Mouse (Mus musculus) urinary bladder, postnatal 14 days (tissue): ENCODE data around the gene Lmntd1.
"Not testable (repeated sequence)": the region's sequence is repeated elsewhere in the genome, so short reads cannot be mapped to it uniquely, and the experiment has no call there.

Experiments
- DNase-seq: peaks from one replicate; pipeline ENCODE4 v3.0.0; 2021; ENCODE audit warnings: low spot score

Gene Lmntd1

GRCm38 (mm10) chr6:145341301-145342193 lies 272.6 kb downstream of the Lmntd1 start:
- peak; percentile 88 for DNase-seq

DNA sequence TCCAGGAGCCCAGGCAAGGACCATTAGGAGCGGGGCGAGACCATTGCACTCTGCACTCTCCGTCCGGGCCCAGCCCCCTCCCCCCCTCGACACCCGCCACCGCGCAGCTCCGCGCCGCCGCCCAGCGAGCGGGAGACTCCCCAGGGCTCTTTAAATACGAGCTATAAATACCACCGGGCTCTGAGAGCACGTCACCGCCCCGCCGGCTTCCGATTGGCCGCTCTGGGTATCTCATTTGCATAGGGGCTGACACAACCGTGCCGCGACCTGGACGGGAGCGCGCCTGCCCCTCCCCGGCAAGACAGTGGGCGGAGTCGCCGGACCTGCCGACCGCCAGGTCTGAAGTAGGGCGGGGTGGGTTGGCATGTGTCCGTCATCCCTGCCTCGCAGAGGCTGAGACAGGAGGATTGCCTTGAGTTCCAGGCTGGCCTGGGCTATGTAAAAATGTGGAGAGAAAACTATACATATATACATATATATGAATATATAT lies 273.4 kb downstream of the Lmntd1 start:
- DNase-seq = peak; percentile 96

DNA sequence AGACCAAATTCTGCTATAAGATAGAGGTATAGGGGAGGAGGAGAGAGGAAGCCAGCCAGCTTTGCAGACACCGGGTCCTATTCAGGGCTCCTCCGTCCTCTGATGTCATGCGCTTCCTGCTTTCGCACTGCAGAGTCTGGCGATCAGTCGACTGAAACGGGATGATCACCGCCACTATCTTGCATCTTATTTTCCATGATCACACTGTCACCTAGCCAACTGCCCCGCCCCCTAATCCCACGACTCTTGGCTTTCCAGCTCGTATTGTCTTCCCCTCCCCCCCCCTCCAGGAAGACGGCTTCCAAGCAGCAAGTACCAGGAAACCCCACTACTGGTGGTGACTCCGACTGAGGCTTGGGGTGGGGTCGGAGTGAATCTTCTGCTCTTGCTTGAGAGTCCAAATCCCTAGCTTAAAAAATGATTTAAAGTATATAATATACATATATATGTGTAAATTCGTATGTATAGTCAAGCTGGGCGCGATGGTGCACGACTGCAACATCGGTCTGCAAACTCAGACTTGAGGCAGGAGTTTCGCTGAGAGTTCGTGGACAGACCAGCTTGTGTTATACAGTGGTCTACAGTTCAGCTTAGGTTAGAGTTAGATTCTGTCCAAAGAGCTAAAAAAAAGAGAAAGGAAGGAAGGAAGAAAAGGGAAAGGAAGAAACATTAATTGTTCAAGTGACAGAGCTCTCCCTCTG lies 274.0 kb downstream of the Lmntd1 start:
- peak; percentile 67 for DNase-seq

DNA sequence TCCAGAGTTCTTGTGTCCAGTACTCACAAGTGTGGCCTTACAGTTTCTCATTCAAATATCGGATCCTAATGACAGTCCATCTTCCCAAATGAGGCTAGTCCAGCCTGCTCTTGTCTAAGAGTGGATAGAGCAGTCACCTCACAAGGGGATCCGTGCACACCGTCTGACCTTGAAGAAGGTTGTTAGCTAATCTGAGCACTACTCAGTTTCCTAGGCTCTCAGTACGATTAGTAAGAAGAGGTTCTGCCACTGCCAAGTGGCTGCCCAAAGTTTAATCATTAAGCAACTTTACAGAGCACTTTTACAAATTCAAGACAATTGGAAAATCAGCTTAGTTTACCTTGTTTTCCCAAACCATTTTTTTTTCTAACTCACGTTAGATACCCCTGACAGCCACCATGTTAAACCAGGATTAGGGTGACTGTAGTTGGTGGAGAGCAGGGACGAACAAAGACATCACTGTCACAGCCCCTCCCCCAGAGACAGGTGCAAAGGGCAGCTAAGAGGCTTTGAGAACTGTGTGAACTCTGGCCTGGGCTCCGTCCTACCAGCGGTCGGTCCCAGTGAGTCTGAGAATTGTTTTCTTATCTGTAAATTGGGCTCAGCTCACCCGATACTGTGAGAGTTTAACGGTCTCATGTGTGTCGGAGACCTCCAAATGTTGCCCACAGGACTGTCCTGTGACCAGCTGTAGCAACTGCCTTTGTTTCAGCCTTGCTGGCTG lies 275.4 kb downstream of the Lmntd1 start:
- DNase-seq = no peak

DNA sequence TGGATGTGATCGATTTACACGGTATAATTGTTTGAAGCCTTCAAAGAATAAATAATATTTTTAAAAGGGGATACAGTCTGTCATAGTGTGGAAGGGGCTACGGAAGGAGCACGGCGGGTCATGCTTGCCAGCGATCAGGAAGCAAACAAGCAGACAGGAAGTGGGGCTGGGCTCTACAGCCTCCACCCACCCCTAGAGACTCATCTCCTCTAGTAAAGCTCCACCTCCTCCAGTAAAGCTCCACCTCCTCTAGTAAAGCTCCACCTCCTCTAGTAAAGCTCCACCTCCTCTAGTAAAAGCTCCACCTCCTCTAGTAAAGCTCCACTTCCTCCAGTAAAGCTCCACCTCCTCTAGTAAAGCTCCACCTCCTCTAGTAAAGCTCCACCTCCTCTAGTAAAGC lies 276.6 kb downstream of the Lmntd1 start:
- DNase-seq = not testable (repeated sequence)

DNA sequence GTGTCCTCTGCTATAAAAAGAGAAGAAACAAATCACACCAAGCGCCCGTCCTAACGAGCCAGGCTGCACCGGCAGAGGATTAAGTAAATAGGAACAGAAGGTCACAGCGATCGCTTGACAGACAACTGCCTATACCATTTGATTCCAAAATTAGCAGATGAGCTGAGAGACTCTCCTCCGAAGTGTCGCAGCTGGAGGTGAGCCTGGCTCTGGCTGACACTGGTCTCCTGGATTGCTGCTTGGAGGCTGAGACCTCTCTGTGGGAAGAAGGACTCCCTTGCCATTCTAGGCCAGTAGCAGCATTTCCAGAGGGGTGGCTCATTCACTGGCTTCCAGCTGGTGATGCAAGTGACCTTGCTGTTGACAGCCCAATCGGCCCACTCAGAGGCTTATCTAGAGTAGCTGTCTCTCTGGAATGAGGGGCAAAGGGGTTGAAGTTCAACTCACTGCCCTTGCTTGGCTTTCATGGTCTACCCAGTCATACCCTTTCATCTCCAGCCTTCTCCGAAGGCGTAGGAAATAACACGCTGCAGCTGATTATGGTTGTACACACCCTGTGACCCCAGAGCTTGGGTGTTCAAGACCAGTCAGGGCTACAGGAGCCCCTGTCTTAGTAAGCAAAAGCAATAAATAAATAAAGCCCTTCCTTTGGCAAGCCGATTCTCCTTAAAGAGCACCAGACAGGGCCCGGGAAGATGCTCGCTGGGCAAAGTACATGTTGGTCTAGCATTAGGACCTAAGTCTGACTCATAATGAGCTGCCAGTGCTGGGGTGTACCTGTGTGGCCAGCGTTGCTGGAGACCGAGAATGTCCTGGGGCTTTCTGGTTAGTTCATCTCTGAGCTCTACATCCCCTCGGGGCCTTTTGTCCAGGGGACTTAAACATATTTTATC lies 278.0 kb downstream of the Lmntd1 start:
- no peak for DNase-seq

GRCm38 (mm10) chr6:145334211-145334610 lies 279.9 kb downstream of the Lmntd1 start:
- no peak for DNase-seq

DNA sequence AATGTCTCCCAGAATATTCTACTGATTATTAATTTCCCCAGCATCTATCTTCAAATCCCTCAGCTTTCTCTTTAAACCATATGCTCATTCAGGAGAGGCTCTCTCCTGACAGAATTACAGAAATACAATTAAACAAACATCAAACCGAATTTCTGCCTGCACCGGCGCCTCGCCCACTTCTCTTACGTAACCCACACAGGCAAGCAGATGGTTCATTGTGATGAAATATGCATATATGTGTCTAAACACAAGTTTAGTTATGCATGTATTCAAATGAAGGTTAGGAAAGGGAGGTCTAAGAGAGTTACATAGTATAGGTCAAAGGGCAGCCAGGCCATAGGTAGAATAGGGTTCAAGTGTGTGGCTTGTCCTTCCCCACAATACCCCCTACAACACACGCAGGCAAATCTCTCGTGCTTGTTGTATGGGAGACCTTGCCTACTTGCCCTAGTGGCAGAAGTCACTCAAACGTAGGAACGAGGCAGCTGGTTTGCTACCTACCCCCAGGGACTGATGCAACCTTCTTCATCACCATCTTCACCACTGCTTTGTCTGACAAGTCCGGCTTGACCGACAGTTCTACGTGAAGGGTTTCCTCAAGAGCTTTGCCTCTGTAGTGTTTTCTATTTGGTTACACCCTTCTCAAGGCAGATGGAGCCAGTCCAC lies 287.8 kb downstream of the Lmntd1 start:
- DNase-seq = no peak

- DNase-seq = no peak
These were observed 289.0 kb downstream of the Lmntd1 start for GRCm38 (mm10) chr6:145325095-145325494.

GRCm38 (mm10) chr6:145324470-145324869 lies 289.6 kb downstream of the Lmntd1 start:
- DNase-seq = no peak

DNA sequence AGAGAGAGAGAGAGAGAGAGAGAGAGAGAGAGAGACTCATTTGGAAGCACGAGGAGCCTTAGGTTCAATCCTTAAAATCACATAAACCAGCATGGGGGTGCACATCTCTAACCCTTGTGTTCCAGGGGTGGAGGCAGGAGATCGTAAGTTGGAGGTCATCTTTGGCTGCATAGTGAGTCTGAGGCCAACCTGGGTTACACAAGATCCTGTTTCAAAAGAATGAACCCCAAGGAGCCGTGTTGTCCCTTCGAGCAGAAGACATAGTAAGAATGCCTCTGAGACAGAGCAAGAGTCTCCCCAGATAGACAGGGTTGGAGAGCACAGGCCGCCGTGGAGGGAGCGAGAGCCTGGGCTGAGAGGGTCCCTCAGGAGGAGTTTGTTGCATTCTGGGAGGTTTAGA lies 291.9 kb downstream of the Lmntd1 start:
- DNase-seq = no peak

DNA sequence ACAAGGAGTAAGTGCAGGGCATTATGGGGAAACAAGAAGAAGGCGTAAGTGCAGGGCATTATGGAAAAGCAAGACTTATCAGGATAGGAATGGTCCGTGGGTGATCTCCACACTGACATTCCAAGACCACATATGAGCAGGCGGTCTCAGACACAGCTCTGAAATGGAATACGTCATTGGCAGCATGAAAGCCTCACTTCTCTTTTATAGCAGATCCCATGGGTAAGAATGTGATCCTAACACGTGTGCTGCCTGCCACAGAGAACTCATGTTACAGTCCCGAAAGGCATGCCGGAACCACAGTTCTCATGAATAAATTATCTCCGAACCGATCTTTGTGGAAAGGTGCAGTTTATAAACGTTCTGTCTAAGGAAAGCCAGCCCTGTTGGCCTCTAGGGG lies 294.0 kb downstream of the Lmntd1 start:
- DNase-seq = no peak
